Mouse (Mus musculus): ENCODE results near the gene Samhd1.

Gene Samhd1

DNA sequence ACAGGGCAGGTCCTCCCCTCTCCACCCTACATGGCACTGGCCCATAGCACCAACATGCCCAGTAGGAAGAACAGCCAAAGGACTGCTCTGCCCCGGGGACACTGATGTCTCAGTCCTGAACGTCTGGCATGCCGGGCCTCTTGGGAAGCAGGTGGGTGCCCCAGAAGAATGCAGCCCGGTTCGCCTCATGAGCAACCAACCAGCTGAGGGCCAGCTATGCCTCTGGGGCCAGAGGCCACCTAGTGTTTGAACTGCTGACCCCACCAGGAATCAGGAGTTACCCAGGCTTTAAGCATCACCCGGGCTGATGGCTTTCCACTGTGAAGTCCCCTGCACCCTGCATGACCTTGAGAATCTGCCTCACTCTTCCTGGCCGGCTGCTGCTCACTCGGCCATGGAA, 82.6 kb downstream of the Samhd1 start:
- no peak for DNase-seq

DNA sequence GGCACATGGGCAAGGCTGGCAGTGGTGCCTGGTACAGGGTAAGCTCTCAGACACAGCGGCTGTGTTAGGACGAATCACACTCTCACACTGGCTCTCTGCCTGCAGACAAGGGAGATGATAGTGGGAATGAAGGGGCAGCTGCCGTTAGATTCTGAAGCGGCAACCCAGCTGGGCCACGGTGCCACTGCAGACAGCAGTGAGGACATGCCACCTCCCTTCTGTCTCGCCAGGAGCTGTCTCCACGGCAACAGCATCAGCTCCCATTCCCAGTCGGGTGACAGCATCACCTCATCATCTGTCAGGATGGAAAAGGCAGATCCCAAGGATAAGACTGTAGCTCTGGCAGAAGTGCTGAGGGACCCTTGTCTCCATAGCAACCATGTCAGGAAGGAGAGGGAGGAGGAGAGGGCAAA, 85.2 kb downstream of the Samhd1 start:
- peak in 1 of 2 experiments; percentile 53 for DNase-seq

DNA sequence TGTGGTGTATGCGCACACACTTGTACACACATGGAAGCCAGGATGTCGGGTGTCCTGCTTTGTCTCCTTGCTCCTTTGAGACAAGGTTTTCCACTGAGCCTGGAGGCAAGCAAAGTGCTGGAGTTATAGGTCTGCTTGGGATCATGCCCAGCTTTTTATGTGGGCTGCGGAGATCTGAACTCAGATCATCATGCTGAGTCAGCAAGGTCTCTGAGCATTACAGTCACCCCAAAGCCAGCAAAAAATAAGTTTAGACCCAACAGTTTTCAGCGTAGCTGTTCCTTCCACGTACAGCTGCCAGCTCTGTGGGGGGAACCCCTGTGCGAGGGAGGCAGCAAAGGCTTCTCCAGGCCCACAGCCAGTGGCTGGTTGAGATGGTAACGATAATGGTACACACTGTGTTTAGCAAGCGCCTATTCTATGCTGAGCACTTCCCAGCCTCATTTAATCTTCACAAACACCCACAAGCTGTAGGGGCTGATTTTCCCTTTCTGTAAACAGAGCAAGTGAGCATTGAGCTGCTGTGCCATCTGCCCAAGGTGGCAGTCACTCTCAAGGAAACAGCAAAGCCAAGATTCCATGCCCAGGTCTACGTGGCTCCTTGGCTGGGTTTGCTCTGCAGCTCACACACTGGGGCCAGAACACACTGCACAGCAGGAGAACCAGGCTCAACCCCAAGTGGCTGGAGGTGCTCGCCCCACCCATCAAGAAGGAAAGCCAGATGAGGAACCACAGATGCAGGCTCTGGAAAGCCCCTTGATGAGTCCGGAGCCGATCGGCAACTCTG, 86.5 kb downstream of the Samhd1 start:
- DNase-seq, result peak; percentile 67 to 71

Data from cerebellum, adult 18-20 months (tissue).